Mouse (Mus musculus) heart, adult 2 months (tissue): ENCODE results near the gene Kif5c. TPM values are rescaled to one million over a fixed set of nuclear protein-coding genes. Genes with fewer than 3 reads are reported as not detected.

Source experiments
- DNase-seq, 2 experiments: peaks; one replicate each; pipeline ENCODE4 v3.0.0; 2021
- H3K27ac ChIP-seq: fragments of 200-600 bp; 2 replicates; pipeline ENCODE4 v1.8.1; 2022
- H3K27me3 ChIP-seq: fragments of 200-500 bp; 2 replicates; pipeline ENCODE4 v1.6.1; 2012; ENCODE audit warnings: mild to moderate bottlenecking, low read length, inconsistent platforms, mixed read lengths; ENCODE audit not compliant: control insufficient read depth, insufficient read depth
- H3K36me3 ChIP-seq: fragments of 200-500 bp; 2 replicates; pipeline ENCODE4 v1.6.1; 2012; ENCODE audit warnings: low read length, inconsistent platforms; ENCODE audit not compliant: control insufficient read depth, insufficient read depth
- H3K4me1 ChIP-seq: fragments of 200-500 bp; 2 replicates; pipeline ENCODE4 v1.6.1; 2011; ENCODE audit warnings: low read length; ENCODE audit not compliant: control insufficient read depth, insufficient read depth
- H3K4me3 ChIP-seq: fragments of 200-600 bp; 2 replicates; pipeline ENCODE4 v1.8.1; 2022
- H3K79me2 ChIP-seq: fragments of 200-500 bp; replicated peaks from 2 replicates; pipeline ENCODE4 v1.6.1; 2012; ENCODE audit warnings: mild to moderate bottlenecking, inconsistent platforms, low read length, moderate library complexity, mixed read lengths; ENCODE audit not compliant: control insufficient read depth, insufficient read depth
- H3K9ac ChIP-seq: fragments of 200-500 bp; 2 replicates; pipeline ENCODE4 v1.6.1; 2012; ENCODE audit warnings: low read depth, mild to moderate bottlenecking, control low read depth, inconsistent platforms, low read length, mixed read lengths
- CTCF ChIP-seq: fragments of 200-600 bp; IDR thresholded peaks from 2 replicates; pipeline ENCODE4 v1.8.1; 2022; ENCODE audit warnings: antibody characterized with exemption, mild to moderate bottlenecking, moderate library complexity
- EP300 ChIP-seq: fragments of 200-500 bp; IDR thresholded peaks from 2 replicates; pipeline ENCODE4 v1.6.1; 2011; ENCODE audit warnings: low read depth, low read length, control low read depth; ENCODE audit not compliant: insufficient read depth
- POLR2A ChIP-seq: fragments of 200-500 bp; IDR thresholded peaks from 2 replicates; pipeline ENCODE4 v1.6.1; 2011; ENCODE audit warnings: mild to moderate bottlenecking, low read depth, low read length, control low read depth; ENCODE audit not compliant: insufficient read depth
- WGBS: fragments of 180-500 bp; shearing (Covaris S2); methylation state at CpG from one replicate; pipeline ENCODE4 v1.1.7; 2018; 5-methylcytosine and 5-hydroxymethylcytosine counted together
- intact Hi-C: fragments of 180-260 bp; cut with DNase I; formaldehyde crosslinking; loops from one replicate; pipeline ENCODE4 v1.15.1; 2025
- polyA plus RNA-seq: library from polyadenylated mRNA; depleted of rRNA; stranded (reverse); fragments of >200 nt; gene quantifications from 2 replicates; pipeline ENCODE4 v1.2.3, GENCODE M21; 2012
- total RNA-seq, 2 experiments: library from RNA; stranded (reverse); gene quantifications; 2 replicates each; pipeline ENCODE4 v1.2.3; 2021

The Kif5c gene
- total and polyA plus RNA-seq, 3 experiments: 0.52 to 0.82 (median 0.60) TPM

GRCm38 (mm10) chr2:49648344-49648743 lies 29.2 kb downstream of the Kif5c start:
- no peak for TF ChIP-seq CTCF
- no peak for TF ChIP-seq EP300
- TF ChIP-seq POLR2A: no peak
- no peaks in the 10 kb centered on the region for H3K27me3 ChIP-seq
- no peaks in the 10 kb centered on the region; the same call in 1 of the 2 replicates for H3K4me1 ChIP-seq
- intact Hi-C loops: no loop called here
- H3K79me2 ChIP-seq: no peaks in the 10 kb centered on the region
- H3K27ac ChIP-seq: no peak overlapping the region
- H3K9ac ChIP-seq: no peak overlapping the region
- no peak for DNase-seq
- no peaks in the 10 kb centered on the region for H3K36me3 ChIP-seq
- H3K4me3 ChIP-seq: no peak overlapping the region
- 55% methylated on average over 9 of the region's 9 CpGs for WGBS

GRCm38 (mm10) chr2:49648806-49649205 lies 29.7 kb downstream of the Kif5c start:
- no peak for DNase-seq
- Histone ChIP-seq H3K4me1 (no peaks in the 10 kb centered on the region; the same call in 1 of the 2 replicates), H3K27me3 (no peaks in the 10 kb centered on the region), H3K79me2 (no peaks in the 10 kb centered on the region), H3K9ac (no peak overlapping the region), H3K27ac (no peak overlapping the region), H3K36me3 (no peaks in the 10 kb centered on the region), H3K4me3 (no peak overlapping the region)
- intact Hi-C loops: no loop called here
- WGBS: 74% methylated on average over 6 of the region's 6 CpGs
- no peak for TF ChIP-seq CTCF
- no peak for TF ChIP-seq POLR2A
- TF ChIP-seq EP300: no peak

- WGBS: 50% methylated on average over 10 of the region's 10 CpGs
- no peaks in the 10 kb centered on the region for H3K79me2 ChIP-seq
- H3K4me3 ChIP-seq: no peak overlapping the region
- no peak overlapping the region for H3K27ac ChIP-seq
- no peaks in the 10 kb centered on the region for H3K27me3 ChIP-seq
- H3K36me3 ChIP-seq: no peaks in the 10 kb centered on the region
- H3K9ac ChIP-seq: no peak overlapping the region
- DNase-seq: peak in 1 of 2 experiments; percentile 18
- no peak for TF ChIP-seq EP300
- no peak for TF ChIP-seq CTCF
- intact Hi-C loops: no loop called here
- no peaks in the 10 kb centered on the region; the same call in 1 of the 2 replicates for H3K4me1 ChIP-seq
Observed at GRCm38 (mm10) chr2:49649211-49649610, 30.1 kb downstream of the Kif5c start.

GRCm38 (mm10) chr2:49651737-49652136 lies 32.6 kb downstream of the Kif5c start:
- WGBS: 61% methylated on average over 1 of the region's 1 CpGs
- H3K27ac ChIP-seq: no peak overlapping the region
- no peaks in the 10 kb centered on the region; the same call in 1 of the 2 replicates for H3K4me1 ChIP-seq
- no peak for DNase-seq
- intact Hi-C loops: no loop called here
- H3K36me3 ChIP-seq: no peaks in the 10 kb centered on the region
- TF ChIP-seq CTCF: no peak
- no peak for TF ChIP-seq EP300
- no peak for TF ChIP-seq POLR2A
- H3K79me2 ChIP-seq: no peaks in the 10 kb centered on the region
- H3K27me3 ChIP-seq: no peaks in the 10 kb centered on the region
- H3K9ac ChIP-seq: no peak overlapping the region
- no peak overlapping the region for H3K4me3 ChIP-seq

GRCm38 (mm10) chr2:49654606-49655005 lies 35.5 kb downstream of the Kif5c start:
- no peaks in the 10 kb centered on the region for H3K4me1 ChIP-seq
- H3K4me3 ChIP-seq: no peak overlapping the region
- 69% methylated on average over 10 of the region's 10 CpGs for WGBS
- H3K27me3 ChIP-seq: no peaks in the 10 kb centered on the region
- H3K79me2 ChIP-seq: no peaks in the 10 kb centered on the region
- no peak for DNase-seq
- TF ChIP-seq CTCF: no peak
- TF ChIP-seq EP300: no peak
- no peak for TF ChIP-seq POLR2A
- no peak overlapping the region for H3K9ac ChIP-seq
- no peaks in the 10 kb centered on the region for H3K36me3 ChIP-seq
- H3K27ac ChIP-seq: no peak overlapping the region
- intact Hi-C loops: loop anchor here (5.0 kb wide), 2 partner anchors 207 to 297 kb away; no protein-coding TSS in a partner anchor

- WGBS: 39% methylated on average over 11 of the region's 11 CpGs
- H3K4me3 ChIP-seq: no peak overlapping the region
- no peak overlapping the region for H3K27ac ChIP-seq
- TF ChIP-seq EP300 (no peak), POLR2A (no peak), CTCF (no peak)
- no peaks in the 10 kb centered on the region for H3K79me2 ChIP-seq
- H3K27me3 ChIP-seq: no peaks in the 10 kb centered on the region
- intact Hi-C loops: loop anchor here (5.0 kb wide), 2 partner anchors 208 to 298 kb away; no protein-coding TSS in a partner anchor
- H3K4me1 ChIP-seq: no peaks in the 10 kb centered on the region
- no peaks in the 10 kb centered on the region for H3K36me3 ChIP-seq
- no peak for DNase-seq
- no peak overlapping the region for H3K9ac ChIP-seq
Observed at GRCm38 (mm10) chr2:49655195-49655873, 36.2 kb downstream of the Kif5c start.
